Mouse (Mus musculus): ENCODE data around the gene Ifit3. TPM values are rescaled to one million over a fixed set of nuclear protein-coding genes. Genes with fewer than 3 reads are reported as not detected.

Ifit3 gene
- polyA plus RNA-seq, 1 experiment from 2014 or later = 0.31 TPM

DNA sequence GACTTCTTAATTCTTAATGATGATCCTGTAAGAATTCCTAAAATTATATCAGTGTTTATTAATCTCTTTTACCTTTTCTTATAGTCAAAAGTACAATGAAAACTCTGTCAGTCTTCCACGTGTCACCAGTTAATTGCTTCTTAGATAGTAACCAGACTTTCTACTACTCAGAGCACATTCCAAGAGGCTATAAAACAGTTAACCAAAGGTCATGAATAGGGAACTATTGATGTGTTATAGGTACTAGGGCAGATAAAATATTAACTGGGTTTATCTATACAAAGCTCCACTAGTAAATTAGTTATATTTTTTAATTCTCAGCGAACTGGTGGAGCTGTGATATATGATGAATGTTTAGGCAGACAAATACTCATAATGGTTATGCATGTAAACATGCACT is 44.2 kb downstream of the Ifit3 start:
- ATAC-seq (ENCODE audit: low FRiP score) = no peak
- Histone ChIP-seq H3K9ac (no peak overlapping the region), H3K4me1 (no peaks in the 10 kb centered on the region), H3K27me3 (no peaks in the 10 kb centered on the region), H3K27ac (no peak overlapping the region), H3K4me2 (replicated peaks) (no peak overlapping the region), H3K4me3 (no peak overlapping the region), H3K9me3 (replicated peaks) (no peaks in the 10 kb centered on the region), H3K36me3 (no peaks in the 10 kb centered on the region)
- WGBS = 80% methylated on average over 2 of the region's 2 CpGs

GRCm38 (mm10) chr19:34631487-34631886 is 48.2 kb downstream of the Ifit3 start:
- H3K27ac ChIP-seq = no peak overlapping the region
- H3K9ac ChIP-seq = no peak overlapping the region
- no peak overlapping the region for H3K4me2 ChIP-seq (replicated peaks)
- ATAC-seq (ENCODE audit: low FRiP score) = no peak
- H3K27me3 ChIP-seq = no peaks in the 10 kb centered on the region
- no peak overlapping the region for H3K4me3 ChIP-seq
- H3K9me3 ChIP-seq (replicated peaks) = no peaks in the 10 kb centered on the region
- H3K4me1 ChIP-seq = no peaks in the 10 kb centered on the region
- no peaks in the 10 kb centered on the region for H3K36me3 ChIP-seq

GRCm38 (mm10) chr19:34633484-34633883 is 50.2 kb downstream of the Ifit3 start:
- Histone ChIP-seq H3K4me1 (no peaks in the 10 kb centered on the region), H3K9me3 (replicated peaks) (no peaks in the 10 kb centered on the region), H3K27me3 (no peaks in the 10 kb centered on the region), H3K9ac (no peak overlapping the region), H3K27ac (no peak overlapping the region), H3K4me2 (replicated peaks) (no peak overlapping the region), H3K36me3 (no peaks in the 10 kb centered on the region), H3K4me3 (no peak overlapping the region)
- no peak for ATAC-seq (ENCODE audit: low FRiP score)
- WGBS = 79% methylated on average over 2 of the region's 2 CpGs

- no peak overlapping the region for H3K4me2 ChIP-seq (replicated peaks)
- H3K9ac ChIP-seq = no peak overlapping the region
- no peak overlapping the region for H3K27ac ChIP-seq
- H3K27me3 ChIP-seq = no peaks in the 10 kb centered on the region
- 13% methylated on average over 3 of the region's 3 CpGs for WGBS
- peaks cover 2% of the 10 kb centered on the region; the same call in 1 of the 2 replicates for H3K4me1 ChIP-seq
- H3K9me3 ChIP-seq (replicated peaks) = no peaks in the 10 kb centered on the region
- peak; percentile 69 for ATAC-seq (ENCODE audit: low FRiP score)
- H3K36me3 ChIP-seq = no peaks in the 10 kb centered on the region
- H3K4me3 ChIP-seq = no peak overlapping the region
Observed at GRCm38 (mm10) chr19:34636933-34637557, 53.7 kb downstream of the Ifit3 start.

Other genes starting within 250 kb of the Ifit3 start
- 5.5 and 6.1 TPM in 2 replicates for gene Ch25h, start 108.4 kb upstream of the Ifit3 start, polyA plus RNA-seq (2016; fragmentation: Nextera tagmentation; extraction: Ambion mirVana)
- gene Lipa, start 56.1 kb upstream of the Ifit3 start, polyA plus RNA-seq (2016; fragmentation: Nextera tagmentation; extraction: Ambion mirVana) = 28.6 and 31.5 TPM in 2 replicates
- gene Ifit2, start 32.8 kb upstream of the Ifit3 start, polyA plus RNA-seq (2016; fragmentation: Nextera tagmentation; extraction: Ambion mirVana) = 4.2 and 4.8 TPM in 2 replicates
- 0.34 and 0.46 TPM in 2 replicates for gene Ifit1bl1, start 18.4 kb downstream of the Ifit3 start, polyA plus RNA-seq (2016; fragmentation: Nextera tagmentation; extraction: Ambion mirVana)
- not detected in 2 replicates for gene Ifit3b, start 24.4 kb downstream of the Ifit3 start, polyA plus RNA-seq (2016; fragmentation: Nextera tagmentation; extraction: Ambion mirVana)
- gene Ifit1bl2, start 57.2 kb downstream of the Ifit3 start, polyA plus RNA-seq (2016; fragmentation: Nextera tagmentation; extraction: Ambion mirVana) = 0.15 and 0.36 TPM in 2 replicates
- 0.17 and 0.41 TPM in 2 replicates for gene Ifit1, start 57.3 kb downstream of the Ifit3 start, polyA plus RNA-seq (2016; fragmentation: Nextera tagmentation; extraction: Ambion mirVana)
- gene Slc16a12, start 163.8 kb downstream of the Ifit3 start, polyA plus RNA-seq (2016; fragmentation: Nextera tagmentation; extraction: Ambion mirVana) = 2.5 and 3.3 TPM in 2 replicates

Measured in hindbrain, embryonic 12.5 days (tissue).